Mouse (Mus musculus) embryonic fibroblast, embryonic 13.5 days (primary cell): ENCODE results near the gene Zdhhc13. TPM values are rescaled to one million over a fixed set of nuclear protein-coding genes. Genes with fewer than 3 reads are reported as not detected.

ENCODE experiments used
- H3K27ac ChIP-seq: 2 replicates; pipeline ENCODE4 v1.5.1; 2012; ENCODE audit warnings: low read length, control low read depth, inconsistent platforms; ENCODE audit not compliant: insufficient read depth
- H3K4me1 ChIP-seq: 2 replicates; pipeline ENCODE4 v1.6.1; 2011; ENCODE audit warnings: low read length; ENCODE audit not compliant: control insufficient read depth, insufficient read depth
- H3K4me3 ChIP-seq: 2 replicates; pipeline ENCODE4 v1.5.1; 2011; ENCODE audit warnings: mild to moderate bottlenecking, control low read depth, low read length; ENCODE audit not compliant: insufficient read depth
- CTCF ChIP-seq: IDR thresholded peaks from 2 replicates; pipeline ENCODE4 v1.5.1; 2011; ENCODE audit warnings: mild to moderate bottlenecking, control low read depth, low read length, moderate library complexity, borderline replicate concordance; ENCODE audit not compliant: insufficient read depth
- POLR2A ChIP-seq: IDR thresholded peaks from 2 replicates; pipeline ENCODE4 v1.6.1; 2011; ENCODE audit warnings: low read depth, mild to moderate bottlenecking, control low read depth, low read length, moderate library complexity
- polyA plus RNA-seq: library from polyadenylated mRNA; stranded (reverse); fragments of >200 nt; gene quantifications from 2 replicates; pipeline ENCODE4 v1.2.4, GENCODE M21; 2011; ENCODE audit warnings: low read depth; ENCODE audit not compliant: missing spikeins, insufficient read length

Zdhhc13 gene
- polyA plus RNA-seq, 1 experiment, result 28.1 TPM

- no peak overlapping the region for H3K27ac ChIP-seq
- H3K4me3 ChIP-seq, result no peak overlapping the region
- no peak for TF ChIP-seq POLR2A
- no peak for TF ChIP-seq CTCF
- H3K4me1 ChIP-seq, result no peaks in the 10 kb centered on the region
These were observed 49.6 kb downstream of the Zdhhc13 start for GRCm38 (mm10) chr7:48838434-48838833.

GRCm38 (mm10) chr7:48840545-48840944, 51.7 kb downstream of the Zdhhc13 start:
- Histone ChIP-seq H3K4me3 (no peak overlapping the region), H3K4me1 (peaks cover 3% of the 10 kb centered on the region; the same call in 1 of the 2 replicates), H3K27ac (no peak overlapping the region)
- no peak for TF ChIP-seq CTCF
- TF ChIP-seq POLR2A, result no peak

GRCm38 (mm10) chr7:48841538-48841937, 52.7 kb downstream of the Zdhhc13 start:
- TF ChIP-seq CTCF (no peak), POLR2A (no peak)
- H3K4me1 ChIP-seq, result peaks cover 3% of the 10 kb centered on the region; the same call in 1 of the 2 replicates
- H3K27ac ChIP-seq, result no peak overlapping the region

GRCm38 (mm10) chr7:48842353-48842752, 53.5 kb downstream of the Zdhhc13 start:
- TF ChIP-seq CTCF (no peak), POLR2A (no peak)
- no peak overlapping the region for H3K4me3 ChIP-seq
- peaks cover 3% of the 10 kb centered on the region; the same call in 1 of the 2 replicates for H3K4me1 ChIP-seq
- H3K27ac ChIP-seq, result no peak overlapping the region

More at GRCm38 (mm10) chr7:48841538-48841937, 52.7 kb downstream of the Zdhhc13 start:
- no peak overlapping the region for H3K4me3 ChIP-seq

- Histone ChIP-seq H3K4me3 (no peak overlapping the region), H3K4me1 (peaks cover 3% of the 10 kb centered on the region; the same call in 1 of the 2 replicates), H3K27ac (no peak overlapping the region)
- no peak for TF ChIP-seq POLR2A
- no peak for TF ChIP-seq CTCF
These were observed 54.7 kb downstream of the Zdhhc13 start for GRCm38 (mm10) chr7:48843541-48843940.

- no peak for TF ChIP-seq POLR2A
- TF ChIP-seq CTCF, result no peak
- Histone ChIP-seq H3K4me3 (no peak overlapping the region), H3K27ac (no peak overlapping the region), H3K4me1 (peaks cover 3% of the 10 kb centered on the region; the same call in 1 of the 2 replicates)
These were observed 56.6 kb downstream of the Zdhhc13 start for GRCm38 (mm10) chr7:48845213-48845973.

GRCm38 (mm10) chr7:48846755-48847154, 58.0 kb downstream of the Zdhhc13 start:
- H3K27ac ChIP-seq, result no peak overlapping the region
- no peak for TF ChIP-seq POLR2A
- no peak for TF ChIP-seq CTCF
- H3K4me3 ChIP-seq, result no peak overlapping the region

GRCm38 (mm10) chr7:48847820-48848650, 59.2 kb downstream of the Zdhhc13 start, which contains the start of gene Csrp3:
Gene Csrp3, minus strand, starts transcription at chr7:48848033.
- H3K4me1 ChIP-seq, result peaks cover 3% of the 10 kb centered on the region; the same call in 1 of the 2 replicates
- no peak within 1 kb of the TSS for H3K27ac ChIP-seq
- no peak within 1 kb of the TSS for H3K4me3 ChIP-seq
- TF ChIP-seq CTCF, result no peak
- TF ChIP-seq POLR2A, result no peak

More at GRCm38 (mm10) chr7:48846755-48847154, 58.0 kb downstream of the Zdhhc13 start:
- peaks cover 3% of the 10 kb centered on the region; the same call in 1 of the 2 replicates for H3K4me1 ChIP-seq

GRCm38 (mm10) chr7:48851529-48852104, 62.8 kb downstream of the Zdhhc13 start:
- Histone ChIP-seq H3K27ac (no peak overlapping the region), H3K4me3 (no peak overlapping the region), H3K4me1 (no peaks in the 10 kb centered on the region)
- TF ChIP-seq CTCF (no peak), POLR2A (no peak)

GRCm38 (mm10) chr7:48853496-48853895, 64.7 kb downstream of the Zdhhc13 start:
- no peak overlapping the region for H3K27ac ChIP-seq
- H3K4me3 ChIP-seq, result no peak overlapping the region
- TF ChIP-seq CTCF (no peak), POLR2A (no peak)
- H3K4me1 ChIP-seq, result no peaks in the 10 kb centered on the region
